Mouse (Mus musculus): ENCODE measurements at regions not wholly inside any gene's neighbourhood (a gene's known extent, or its start where the extent isn't known, plus 50 kb on each side); places are given as distances from the start of the nearest gene placed in this dataset.

GRCm38 (mm10) chr10:16498580-16498979 is 1224.4 kb upstream of the Cited2 start:
- H3K4me3 ChIP-seq (ENCODE audit: low read length), result no peak overlapping the region
- no peak for TF ChIP-seq CTCF (IDR thresholded peaks at IDR 0.05; ENCODE audit: low read depth)
- H3K27ac ChIP-seq, result no peak overlapping the region
- DNase-seq (ENCODE audit: low spot score) (no peak), ATAC-seq (no peak)
- H3K27me3 ChIP-seq (ENCODE audit: insufficient read depth, low read length), result no peaks in the 10 kb centered on the region
- H3K36me3 ChIP-seq (ENCODE audit: insufficient read depth, low read length), result no peaks in the 10 kb centered on the region
- WGBS, result 93% methylated on average over 1 of the region's 1 CpGs
- H3K9me3 ChIP-seq (ENCODE audit: low read length), result no peaks in the 10 kb centered on the region
- no peak overlapping the region for H3K9ac ChIP-seq (replicated peaks; ENCODE audit: low read length)
- no peak overlapping the region for H3K4me2 ChIP-seq (ENCODE audit: low read depth, low read length)
- no peaks in the 10 kb centered on the region for H3K4me1 ChIP-seq (ENCODE audit: insufficient read depth, low read length)

- no peak overlapping the region for H3K9ac ChIP-seq (replicated peaks; ENCODE audit: low read length)
- no peak overlapping the region for H3K27ac ChIP-seq
- H3K27me3 ChIP-seq (ENCODE audit: insufficient read depth, low read length), result no peaks in the 10 kb centered on the region
- WGBS, result 74% methylated on average over 2 of the region's 2 CpGs
- DNase-seq (ENCODE audit: low spot score), result no peak
- no peak for TF ChIP-seq CTCF (IDR thresholded peaks at IDR 0.05; ENCODE audit: low read depth)
- ATAC-seq, result no peak
- H3K4me3 ChIP-seq (ENCODE audit: low read length), result no peak overlapping the region
- H3K9me3 ChIP-seq (ENCODE audit: low read length), result no peaks in the 10 kb centered on the region
- H3K4me2 ChIP-seq (ENCODE audit: low read depth, low read length), result no peak overlapping the region
- H3K36me3 ChIP-seq (ENCODE audit: insufficient read depth, low read length), result no peaks in the 10 kb centered on the region
- H3K4me1 ChIP-seq (ENCODE audit: insufficient read depth, low read length), result no peaks in the 10 kb centered on the region
Measured at GRCm38 (mm10) chr10:16507681-16508080, 1215.3 kb upstream of the Cited2 start.

- Histone ChIP-seq H3K4me1 (ENCODE audit: insufficient read depth, low read length) (no peaks in the 10 kb centered on the region), H3K9me3 (ENCODE audit: low read length) (no peaks in the 10 kb centered on the region), H3K9ac (replicated peaks; ENCODE audit: low read length) (no peak overlapping the region), H3K27ac (no peak overlapping the region), H3K4me2 (ENCODE audit: low read depth, low read length) (no peak overlapping the region), H3K4me3 (ENCODE audit: low read length) (no peak overlapping the region), H3K36me3 (ENCODE audit: insufficient read depth, low read length) (no peaks in the 10 kb centered on the region), H3K27me3 (ENCODE audit: insufficient read depth, low read length) (no peaks in the 10 kb centered on the region)
- no peak for DNase-seq (ENCODE audit: low spot score)
- TF ChIP-seq CTCF (IDR thresholded peaks at IDR 0.05; ENCODE audit: low read depth), result no peak
- 71% methylated on average over 6 of the region's 6 CpGs for WGBS
- no peak for ATAC-seq
Measured at GRCm38 (mm10) chr10:16508161-16508560, 1214.9 kb upstream of the Cited2 start.

- no peak for ATAC-seq
- Histone ChIP-seq H3K4me2 (ENCODE audit: low read depth, low read length) (no peak overlapping the region), H3K27me3 (ENCODE audit: insufficient read depth, low read length) (no peaks in the 10 kb centered on the region), H3K9me3 (ENCODE audit: low read length) (no peaks in the 10 kb centered on the region), H3K4me3 (ENCODE audit: low read length) (no peak overlapping the region), H3K27ac (no peak overlapping the region), H3K36me3 (ENCODE audit: insufficient read depth, low read length) (no peaks in the 10 kb centered on the region), H3K9ac (replicated peaks; ENCODE audit: low read length) (no peak overlapping the region), H3K4me1 (ENCODE audit: insufficient read depth, low read length) (no peaks in the 10 kb centered on the region)
- 44% methylated on average over 2 of the region's 2 CpGs for WGBS
- no peak for TF ChIP-seq CTCF (IDR thresholded peaks at IDR 0.05; ENCODE audit: low read depth)
- DNase-seq (ENCODE audit: low spot score), result no peak
Measured at GRCm38 (mm10) chr10:16514656-16515055, 1208.4 kb upstream of the Cited2 start.

- no peak for TF ChIP-seq CTCF (IDR thresholded peaks at IDR 0.05; ENCODE audit: low read depth)
- Histone ChIP-seq H3K9ac (replicated peaks; ENCODE audit: low read length) (no peak overlapping the region), H3K27ac (no peak overlapping the region), H3K4me1 (ENCODE audit: insufficient read depth, low read length) (no peaks in the 10 kb centered on the region), H3K36me3 (ENCODE audit: insufficient read depth, low read length) (no peaks in the 10 kb centered on the region), H3K9me3 (ENCODE audit: low read length) (no peaks in the 10 kb centered on the region), H3K4me3 (ENCODE audit: low read length) (no peak overlapping the region), H3K27me3 (ENCODE audit: insufficient read depth, low read length) (no peaks in the 10 kb centered on the region), H3K4me2 (ENCODE audit: low read depth, low read length) (no peak overlapping the region)
- DNase-seq (ENCODE audit: low spot score) (no peak), ATAC-seq (no peak)
Measured at GRCm38 (mm10) chr10:16521895-16522294, 1201.1 kb upstream of the Cited2 start.

- Histone ChIP-seq H3K4me3 (ENCODE audit: low read length) (no peak overlapping the region), H3K9ac (replicated peaks; ENCODE audit: low read length) (no peak overlapping the region), H3K4me2 (ENCODE audit: low read depth, low read length) (no peak overlapping the region), H3K27ac (no peak overlapping the region), H3K36me3 (ENCODE audit: insufficient read depth, low read length) (no peaks in the 10 kb centered on the region), H3K27me3 (ENCODE audit: insufficient read depth, low read length) (no peaks in the 10 kb centered on the region), H3K9me3 (ENCODE audit: low read length) (no peaks in the 10 kb centered on the region), H3K4me1 (ENCODE audit: insufficient read depth, low read length) (no peaks in the 10 kb centered on the region)
- ATAC-seq (no peak), DNase-seq (ENCODE audit: low spot score) (no peak)
- 88% methylated on average over 1 of the region's 1 CpGs for WGBS
- TF ChIP-seq CTCF (IDR thresholded peaks at IDR 0.05; ENCODE audit: low read depth), result no peak
Measured at GRCm38 (mm10) chr10:16524101-16524500, 1198.9 kb upstream of the Cited2 start.

GRCm38 (mm10) chr10:16527693-16528092 is 1195.3 kb upstream of the Cited2 start:
- Histone ChIP-seq H3K9ac (replicated peaks; ENCODE audit: low read length) (no peak overlapping the region), H3K4me2 (ENCODE audit: low read depth, low read length) (no peak overlapping the region), H3K4me3 (ENCODE audit: low read length) (no peak overlapping the region), H3K36me3 (ENCODE audit: insufficient read depth, low read length) (no peaks in the 10 kb centered on the region), H3K27ac (no peak overlapping the region), H3K27me3 (ENCODE audit: insufficient read depth, low read length) (no peaks in the 10 kb centered on the region), H3K4me1 (ENCODE audit: insufficient read depth, low read length) (no peaks in the 10 kb centered on the region), H3K9me3 (ENCODE audit: low read length) (no peaks in the 10 kb centered on the region)
- no peak for DNase-seq (ENCODE audit: low spot score)
- ATAC-seq, result no peak
- WGBS, result 71% methylated on average over 1 of the region's 1 CpGs
- TF ChIP-seq CTCF (IDR thresholded peaks at IDR 0.05; ENCODE audit: low read depth), result no peak

Data from hindbrain, postnatal 0 days (tissue).